Mouse (Mus musculus) right cerebral cortex, postnatal 36 days (tissue): ENCODE data around the gene Vsx2.

Experiments
- DNase-seq, 2 experiments: peaks; one replicate each; pipeline ENCODE4 v3.0.0; 2022; ENCODE audit warnings: low spot score in 2 of 2, mixed read lengths in 1 of 2

Vsx2 gene

GRCm38 (mm10) chr12:84572341-84572720 lies 2.8 kb downstream of the Vsx2 start:
- DNase-seq, result no peak

GRCm38 (mm10) chr12:84573094-84573493 lies 3.5 kb downstream of the Vsx2 start:
- no peak for DNase-seq

GRCm38 (mm10) chr12:84577768-84578439 lies 8.3 kb downstream of the Vsx2 start:
- DNase-seq, result no peak

- DNase-seq, result no peak
Measured at GRCm38 (mm10) chr12:84578440-84578770, 8.8 kb downstream of the Vsx2 start.

DNA sequence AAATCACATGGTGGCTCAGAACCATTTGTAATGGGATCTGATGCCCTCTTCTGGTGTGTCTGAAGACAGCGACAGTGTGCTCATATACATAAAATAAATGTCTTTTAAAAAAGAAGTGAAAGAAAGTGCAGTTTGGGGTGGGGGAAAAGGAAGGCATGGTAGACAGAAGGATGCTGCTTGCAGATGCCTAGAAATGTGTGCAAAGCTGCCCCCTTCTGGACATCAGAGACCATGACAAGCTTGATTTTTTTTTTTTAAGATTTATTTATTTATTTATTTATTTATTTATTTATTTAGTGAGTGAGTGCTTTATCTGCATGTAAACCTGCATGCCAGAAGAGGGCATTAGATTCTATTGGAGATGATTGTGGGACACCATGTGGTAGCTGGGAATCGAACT lies 11.7 kb downstream of the Vsx2 start:
- no peak for DNase-seq

GRCm38 (mm10) chr12:84589825-84590761 lies 20.5 kb downstream of the Vsx2 start:
- peak; percentile 89 to 91 for DNase-seq

DNA sequence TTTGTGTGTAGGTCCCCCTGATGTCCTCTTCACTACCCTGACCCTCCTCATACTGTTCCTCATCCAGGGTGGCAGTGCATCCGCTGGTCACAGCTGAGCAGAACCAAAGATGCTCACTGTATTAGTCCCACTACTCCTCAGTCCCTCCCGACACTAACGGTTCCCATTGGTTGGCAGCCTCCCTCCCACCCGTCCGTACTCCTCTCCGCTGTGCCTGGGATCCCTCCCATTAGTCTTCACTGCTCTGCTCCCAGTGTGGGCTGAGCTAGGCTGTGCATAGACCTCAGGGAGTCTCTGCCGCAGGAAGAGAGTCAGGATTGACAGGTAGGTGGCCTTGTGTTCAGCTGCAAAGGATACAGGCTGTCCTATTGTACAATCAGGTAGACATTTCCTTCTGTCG lies 28.8 kb downstream of the Vsx2 start:
- DNase-seq, result no peak

DNA sequence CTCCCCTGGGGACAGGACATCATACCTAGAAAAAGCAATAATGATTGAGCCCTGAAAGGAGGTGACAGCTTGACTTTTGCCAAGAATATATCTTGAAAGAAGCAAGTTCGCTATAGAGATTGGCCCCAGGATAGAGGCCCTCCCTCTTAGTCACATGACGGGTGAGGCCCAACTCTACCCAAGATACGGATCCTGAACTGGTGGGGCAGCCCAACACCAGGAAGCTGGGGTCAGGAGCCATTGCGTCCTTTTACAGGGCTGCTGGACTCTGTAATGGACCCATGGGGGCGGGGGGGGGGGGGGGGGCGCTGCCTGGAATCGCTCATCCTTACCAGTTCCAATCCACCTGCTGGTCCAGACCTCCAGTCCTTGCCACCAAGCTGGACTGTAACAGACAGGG lies 34.4 kb downstream of the Vsx2 start:
- no peak for DNase-seq

DNA sequence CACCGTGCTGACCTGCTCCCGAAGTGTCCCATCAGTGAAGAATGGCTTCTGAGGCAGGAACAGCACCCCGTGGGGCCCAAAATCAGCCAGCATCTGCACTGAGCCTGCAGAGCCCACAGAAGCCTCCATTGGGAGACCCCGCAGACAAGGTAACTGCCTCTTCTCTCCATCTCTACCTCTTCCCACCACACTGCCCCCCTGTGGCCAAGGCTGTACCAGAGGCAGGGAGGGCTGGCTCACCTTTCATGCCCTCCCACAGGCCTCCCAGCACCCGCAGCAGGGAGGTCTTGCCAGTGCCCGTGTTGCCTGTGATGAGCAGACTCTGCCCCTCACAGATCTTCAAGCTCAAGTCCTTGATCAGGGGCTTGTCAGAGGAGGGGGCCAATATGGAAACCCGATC lies 36.3 kb downstream of the Vsx2 start:
- no peak for DNase-seq

DNA sequence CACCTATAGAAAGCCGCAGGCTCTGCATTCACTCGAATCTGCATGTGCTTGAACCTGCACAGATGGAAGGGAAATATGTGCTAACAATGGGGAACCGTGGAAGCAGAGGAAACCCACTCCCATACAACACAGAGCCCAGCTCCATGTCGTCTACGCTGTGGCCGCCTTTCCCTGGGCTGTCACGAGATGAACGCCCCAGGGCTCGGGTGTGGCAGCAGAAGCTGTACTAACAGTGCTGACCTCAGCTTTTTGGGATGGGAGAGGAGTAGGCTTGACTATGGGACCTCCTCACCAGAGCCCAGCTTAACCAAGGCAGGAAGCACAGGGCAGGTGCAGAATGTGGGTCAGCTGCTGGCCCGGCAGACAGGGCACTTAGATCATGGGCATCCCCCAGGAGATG lies 42.2 kb downstream of the Vsx2 start:
- DNase-seq, result no peak

DNA sequence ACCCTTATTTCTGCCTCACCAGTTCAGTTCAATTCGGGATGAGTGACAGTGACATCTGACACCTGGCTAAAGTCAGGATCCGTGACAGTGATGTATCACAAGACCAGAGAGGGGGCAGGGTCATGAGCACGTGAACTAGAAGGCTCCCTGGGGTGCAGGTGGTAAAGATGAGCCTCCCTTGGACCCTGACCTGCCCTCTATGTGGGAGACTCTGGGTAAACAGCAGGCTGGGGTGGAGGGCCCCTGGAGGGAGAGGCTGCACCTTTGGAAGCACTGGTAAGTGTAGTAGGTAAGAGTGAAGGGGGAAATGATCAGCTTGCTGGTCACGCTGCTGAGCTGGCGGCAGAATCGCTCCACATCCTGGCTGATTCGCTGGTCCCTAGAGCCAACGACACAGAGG lies 43.0 kb downstream of the Vsx2 start:
- DNase-seq, result no peak

DNA sequence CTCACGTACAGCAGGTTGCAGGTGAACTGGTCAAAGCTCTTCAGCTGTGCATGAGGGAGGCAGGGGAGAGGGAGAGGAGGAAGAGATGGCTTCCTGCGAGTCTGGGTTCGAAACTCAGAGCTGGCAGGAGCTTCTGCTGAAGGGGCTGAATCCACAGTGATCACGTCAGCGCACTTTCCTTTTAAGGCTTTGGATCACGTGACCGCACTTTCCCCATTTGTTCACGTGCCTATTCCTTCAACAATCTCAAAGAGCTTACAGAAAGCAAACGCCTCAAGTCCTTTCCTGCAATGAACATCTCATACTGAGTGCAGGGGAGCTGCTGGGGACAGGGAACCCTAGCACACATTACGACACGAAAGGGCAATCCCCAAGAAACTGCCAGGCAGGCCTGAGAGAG lies 44.4 kb downstream of the Vsx2 start:
- no peak for DNase-seq

- DNase-seq, result peak; percentile 62 to 64
Measured at GRCm38 (mm10) chr12:84614524-84614923, 45.0 kb downstream of the Vsx2 start.

- peak; percentile 93 to 94 for DNase-seq
Measured at GRCm38 (mm10) chr12:84616977-84617630, 47.5 kb downstream of the Vsx2 start, which contains the start of gene Abcd4. Gene Abcd4, minus strand, starts transcription at chr12:84617413.

- DNase-seq, result no peak
Measured at GRCm38 (mm10) chr12:84617663-84618062, 48.1 kb downstream of the Vsx2 start.

GRCm38 (mm10) chr12:84620975-84621374 lies 51.4 kb downstream of the Vsx2 start:
- DNase-seq, result no peak

DNA sequence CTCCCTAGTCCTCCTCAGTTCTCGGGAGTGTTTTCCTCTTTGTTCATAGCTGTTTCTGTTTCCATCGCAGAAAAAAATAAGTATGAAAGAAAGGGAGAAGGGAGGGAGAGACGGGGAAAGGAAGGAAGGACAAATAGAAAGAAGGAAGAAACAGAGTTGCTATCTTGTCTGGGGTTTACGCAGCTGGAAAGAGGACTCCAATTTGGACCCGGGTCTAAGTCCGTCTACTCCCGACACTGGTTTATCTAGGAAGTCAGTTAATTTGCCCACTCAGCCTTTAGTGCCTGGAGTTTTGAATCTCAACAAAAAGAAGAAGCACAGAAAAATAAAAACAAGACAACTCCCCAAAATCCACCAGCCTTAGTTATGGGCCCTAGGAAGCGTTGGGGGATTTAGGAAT lies 55.0 kb downstream of the Vsx2 start:
- no peak for DNase-seq

DNA sequence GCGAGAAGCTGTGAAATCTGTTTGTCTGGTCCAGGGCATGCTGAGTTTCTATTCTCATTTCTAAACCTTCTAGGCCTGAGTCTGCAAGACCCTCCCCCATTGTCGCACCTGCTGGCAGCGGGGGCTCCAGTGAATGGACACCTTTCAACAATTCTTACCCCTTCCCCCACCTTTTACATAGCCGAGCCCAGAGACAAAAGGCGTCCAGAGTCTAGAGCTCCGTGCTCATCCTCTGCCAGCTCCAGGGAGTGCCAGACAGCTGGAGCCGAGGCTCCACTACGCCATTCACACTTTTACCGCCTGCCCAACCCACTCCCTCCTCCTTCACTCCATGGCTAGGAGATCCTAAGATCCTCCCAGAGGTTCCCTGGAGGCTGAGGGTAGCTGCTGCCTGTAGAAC lies 55.6 kb downstream of the Vsx2 start:
- peak in 1 of 2 experiments; percentile 16 for DNase-seq

GRCm38 (mm10) chr12:84631867-84632266 lies 62.3 kb downstream of the Vsx2 start:
- no peak for DNase-seq

GRCm38 (mm10) chr12:84640253-84640652 lies 70.7 kb downstream of the Vsx2 start:
- DNase-seq, result no peak

- no peak for DNase-seq
Measured at GRCm38 (mm10) chr12:84640654-84641053, 71.1 kb downstream of the Vsx2 start, which contains the start of gene Vrtn. Gene Vrtn, plus strand, starts transcription at chr12:84641019.
